Mouse (Mus musculus): ENCODE measurements around the gene Tmem135.

GRCm38 (mm10) chr7:89424659-89425058 lies 20.6 kb upstream of the Tmem135 start:
- TF ChIP-seq POLR2A (IDR thresholded peaks at IDR 0.05; ENCODE audit: insufficient read length, low read depth), result no peak
- no peak for TF ChIP-seq TCF12 (IDR thresholded peaks at IDR 0.05; ENCODE audit: insufficient read depth, poor library complexity, severe bottlenecking)
- TF ChIP-seq MAX (IDR thresholded peaks at IDR 0.05; ENCODE audit: low read depth), result no peak
- TF ChIP-seq MYOD1 (IDR thresholded peaks at IDR 0.05; ENCODE audit: control insufficient read depth in 1 of 3, insufficient read length in 2 of 3, low read depth in 2 of 3), result no peak
- no peak for TF ChIP-seq REST (IDR thresholded peaks at IDR 0.05; ENCODE audit: insufficient read depth, insufficient read length)
- no peak for TF ChIP-seq POLR2AphosphoS2 (IDR thresholded peaks at IDR 0.05; ENCODE audit: insufficient read length, low read depth)
